Mouse (Mus musculus) forebrain, embryonic 12.5 days (tissue): ENCODE results near the gene Cpz. TPM values are rescaled to one million over a fixed set of nuclear protein-coding genes. Genes with fewer than 3 reads are reported as not detected.

Experiments
- ATAC-seq: fragments of 200-750 bp; cut with Nextera tagmentation; 2 replicates; pipeline ENCODE4 v1.8.0; 2017; ENCODE audit warnings: moderate TSS enrichment; ENCODE audit not compliant: low FRiP score
- H3K27ac ChIP-seq: fragments of 300-500 bp; sonication (generic); 2 replicates; pipeline ENCODE4 v1.5.1; 2016; ENCODE audit warnings: mild to moderate bottlenecking
- H3K27me3 ChIP-seq: fragments of 300-500 bp; sonication (generic); 2 replicates; pipeline ENCODE4 v1.6.1; 2016; ENCODE audit warnings: mild to moderate bottlenecking
- H3K36me3 ChIP-seq: fragments of 300-500 bp; sonication (generic); replicated peaks from 2 replicates; pipeline ENCODE4 v1.6.1; 2016; ENCODE audit warnings: mild to moderate bottlenecking
- H3K4me1 ChIP-seq: fragments of 300-500 bp; sonication (generic); 2 replicates; pipeline ENCODE4 v1.6.1; 2016
- H3K4me2 ChIP-seq: fragments of 300-500 bp; sonication (generic); 2 replicates; pipeline ENCODE4 v1.6.1; 2016; ENCODE audit warnings: mild to moderate bottlenecking, moderate library complexity
- H3K4me3 ChIP-seq: fragments of 300-500 bp; sonication (generic); replicated peaks from 2 replicates; pipeline ENCODE4 v1.5.1; 2016; ENCODE audit warnings: mild to moderate bottlenecking
- H3K9ac ChIP-seq: fragments of 300-500 bp; sonication (generic); 2 replicates; pipeline ENCODE4 v1.6.1; 2016; ENCODE audit warnings: mild to moderate bottlenecking
- H3K9me3 ChIP-seq: fragments of 300-500 bp; sonication (generic); 2 replicates; pipeline ENCODE4 v1.6.1; 2016
- WGBS: fragments of 180-500 bp; shearing (Covaris S2); methylation state at CpG from one replicate; pipeline ENCODE4 v1.1.7; 2016; 5-methylcytosine and 5-hydroxymethylcytosine counted together
- polyA plus RNA-seq: library from polyadenylated mRNA; unstranded; fragments of >200 nt; fragmentation: Nextera tagmentation; extraction: Ambion mirVana; gene quantifications from 2 replicates; pipeline ENCODE4 v1.2.1, GENCODE M21; 2016

Gene Cpz
- polyA plus RNA-seq, 1 experiment from 2014 or later: 3.0 TPM

GRCm38 (mm10) chr5:35551855-35552837, 26.6 kb upstream of the Cpz start:
- H3K9me3 ChIP-seq: no peaks in the 10 kb centered on the region
- 50% methylated on average over 7 of the region's 7 CpGs for WGBS
- no peak overlapping the region for H3K9ac ChIP-seq
- ATAC-seq: no peak
- H3K4me1 ChIP-seq: 0 out of 2 replicates have a peak, but pooled peaks cover 7% of the 10 kb centered on the region
- H3K27ac ChIP-seq: no peak overlapping the region
- no peak overlapping the region for H3K4me2 ChIP-seq
- peaks cover 19% of the 10 kb centered on the region for H3K36me3 ChIP-seq
- no peak overlapping the region for H3K4me3 ChIP-seq
- H3K27me3 ChIP-seq: no peaks in the 10 kb centered on the region

GRCm38 (mm10) chr5:35546127-35546526, 20.6 kb upstream of the Cpz start:
- ATAC-seq: no peak
- no peak overlapping the region for H3K27ac ChIP-seq
- H3K9me3 ChIP-seq: no peaks in the 10 kb centered on the region
- H3K4me2 ChIP-seq: no peak overlapping the region
- no peaks in the 10 kb centered on the region for H3K36me3 ChIP-seq
- H3K4me3 ChIP-seq: no peak overlapping the region
- no peak overlapping the region for H3K9ac ChIP-seq
- H3K27me3 ChIP-seq: peaks cover 3% of the 10 kb centered on the region; the same call in 1 of the 2 replicates
- no peaks in the 10 kb centered on the region for H3K4me1 ChIP-seq

- Histone ChIP-seq H3K4me2 (no peak overlapping the region), H3K9me3 (no peaks in the 10 kb centered on the region), H3K9ac (no peak overlapping the region), H3K27ac (no peak overlapping the region), H3K27me3 (peaks cover 3% of the 10 kb centered on the region; the same call in 1 of the 2 replicates), H3K36me3 (no peaks in the 10 kb centered on the region), H3K4me1 (0 out of 2 replicates have a peak, but pooled peaks cover 3% of the 10 kb centered on the region), H3K4me3 (no peak overlapping the region)
- 76% methylated on average over 4 of the region's 4 CpGs for WGBS
- no peak for ATAC-seq
Measured at GRCm38 (mm10) chr5:35541059-35541790, 15.7 kb upstream of the Cpz start.

- WGBS: 66% methylated on average over 5 of the region's 5 CpGs
- Histone ChIP-seq H3K4me1 (0 out of 2 replicates have a peak, but pooled peaks cover 3% of the 10 kb centered on the region), H3K27me3 (peaks cover 3% of the 10 kb centered on the region; the same call in 1 of the 2 replicates), H3K4me3 (no peak overlapping the region), H3K27ac (no peak overlapping the region), H3K4me2 (no peak overlapping the region), H3K9ac (no peak overlapping the region), H3K36me3 (no peaks in the 10 kb centered on the region), H3K9me3 (no peaks in the 10 kb centered on the region)
- ATAC-seq: no peak
Measured at GRCm38 (mm10) chr5:35540555-35540954, 15.1 kb upstream of the Cpz start.

GRCm38 (mm10) chr5:35539576-35539975, 14.1 kb upstream of the Cpz start:
- 57% methylated on average over 4 of the region's 4 CpGs for WGBS
- Histone ChIP-seq H3K4me2 (no peak overlapping the region), H3K27me3 (peaks cover 3% of the 10 kb centered on the region; the same call in 1 of the 2 replicates)

GRCm38 (mm10) chr5:35538022-35538421, 12.5 kb upstream of the Cpz start:
- Histone ChIP-seq H3K4me2 (no peak overlapping the region), H3K9me3 (no peaks in the 10 kb centered on the region), H3K4me1 (0 out of 2 replicates have a peak, but pooled peaks cover 3% of the 10 kb centered on the region), H3K36me3 (no peaks in the 10 kb centered on the region), H3K27me3 (peaks cover 3% of the 10 kb centered on the region; the same call in 1 of the 2 replicates), H3K9ac (no peak overlapping the region), H3K27ac (no peak overlapping the region), H3K4me3 (no peak overlapping the region)
- WGBS: 84% methylated on average over 3 of the region's 3 CpGs
- no peak for ATAC-seq

More at GRCm38 (mm10) chr5:35539576-35539975, 14.1 kb upstream of the Cpz start:
- Histone ChIP-seq H3K9me3 (no peaks in the 10 kb centered on the region), H3K27ac (no peak overlapping the region), H3K4me1 (0 out of 2 replicates have a peak, but pooled peaks cover 3% of the 10 kb centered on the region), H3K4me3 (no peak overlapping the region), H3K9ac (no peak overlapping the region), H3K36me3 (no peaks in the 10 kb centered on the region)
- ATAC-seq: no peak

GRCm38 (mm10) chr5:35537474-35537873, 12.0 kb upstream of the Cpz start:
- WGBS: 58% methylated on average over 1 of the region's 1 CpGs
- no peak for ATAC-seq
- H3K4me1 ChIP-seq: 0 out of 2 replicates have a peak, but pooled peaks cover 3% of the 10 kb centered on the region
- H3K36me3 ChIP-seq: no peaks in the 10 kb centered on the region
- no peak overlapping the region for H3K4me2 ChIP-seq
- no peaks in the 10 kb centered on the region for H3K9me3 ChIP-seq
- H3K9ac ChIP-seq: no peak overlapping the region
- no peak overlapping the region for H3K27ac ChIP-seq
- H3K27me3 ChIP-seq: 0 out of 2 replicates have a peak, but pooled peaks cover 3% of the 10 kb centered on the region
- no peak overlapping the region for H3K4me3 ChIP-seq

GRCm38 (mm10) chr5:35536271-35536670, 10.8 kb upstream of the Cpz start:
- no peak for ATAC-seq
- Histone ChIP-seq H3K9ac (no peak overlapping the region), H3K36me3 (no peaks in the 10 kb centered on the region), H3K27me3 (peaks cover 14% of the 10 kb centered on the region), H3K9me3 (no peaks in the 10 kb centered on the region), H3K4me1 (0 out of 2 replicates have a peak, but pooled peaks cover 3% of the 10 kb centered on the region), H3K4me3 (no peak overlapping the region), H3K27ac (no peak overlapping the region), H3K4me2 (no peak overlapping the region)
- 64% methylated on average over 3 of the region's 3 CpGs for WGBS

- Histone ChIP-seq H3K4me3 (no peak overlapping the region), H3K27me3 (peaks cover 24% of the 10 kb centered on the region), H3K4me2 (no peak overlapping the region), H3K4me1 (no peaks in the 10 kb centered on the region), H3K27ac (no peak overlapping the region), H3K9me3 (no peaks in the 10 kb centered on the region), H3K36me3 (no peaks in the 10 kb centered on the region), H3K9ac (no peak overlapping the region)
- ATAC-seq: no peak
- WGBS: 10% methylated on average over 10 of the region's 10 CpGs
Measured at GRCm38 (mm10) chr5:35531586-35531985, 6.1 kb upstream of the Cpz start.

GRCm38 (mm10) chr5:35530442-35530841, 4.9 kb upstream of the Cpz start:
- Histone ChIP-seq H3K27ac (no peak overlapping the region), H3K9me3 (no peaks in the 10 kb centered on the region), H3K27me3 (peaks cover 35% of the 10 kb centered on the region), H3K36me3 (no peaks in the 10 kb centered on the region), H3K4me1 (peaks cover 9% of the 10 kb centered on the region), H3K4me2 (no peak overlapping the region), H3K4me3 (no peak overlapping the region), H3K9ac (no peak overlapping the region)
- WGBS: 15% methylated on average over 4 of the region's 4 CpGs
- 0 out of 2 replicates have a peak, but pooled peaks have one; percentile 55 for ATAC-seq

- no peak overlapping the region for H3K9ac ChIP-seq
- no peak for ATAC-seq
- no peak overlapping the region for H3K4me3 ChIP-seq
- H3K27ac ChIP-seq: no peak overlapping the region
- peaks cover 46% of the 10 kb centered on the region for H3K27me3 ChIP-seq
- WGBS: 67% methylated on average over 2 of the region's 2 CpGs
- 0 out of 2 replicates have a peak overlapping the region, but pooled peaks have one; percentile 57 for H3K4me2 ChIP-seq
- no peaks in the 10 kb centered on the region for H3K36me3 ChIP-seq
- H3K9me3 ChIP-seq: no peaks in the 10 kb centered on the region
- H3K4me1 ChIP-seq: peaks cover 22% of the 10 kb centered on the region
Measured at GRCm38 (mm10) chr5:35524381-35524780, 1.1 kb downstream of the Cpz start.

- H3K4me3 ChIP-seq: no peak overlapping the region
- peak; percentile 15; the same call in 1 of the 2 replicates for ATAC-seq
- H3K36me3 ChIP-seq: no peaks in the 10 kb centered on the region
- peaks cover 46% of the 10 kb centered on the region for H3K27me3 ChIP-seq
- WGBS: 2% methylated on average over 5 of the region's 5 CpGs
- peaks cover 22% of the 10 kb centered on the region for H3K4me1 ChIP-seq
- no peak overlapping the region for H3K27ac ChIP-seq
- H3K9ac ChIP-seq: no peak overlapping the region
- no peak overlapping the region for H3K4me2 ChIP-seq
- no peaks in the 10 kb centered on the region for H3K9me3 ChIP-seq
Measured at GRCm38 (mm10) chr5:35523735-35524134, 1.8 kb downstream of the Cpz start.
